Mouse (Mus musculus) CH12.LX (cell line): ENCODE measurements at regions not wholly inside any gene's neighbourhood (a gene's known extent, or its start where the extent isn't known, plus 50 kb on each side); places are given as distances from the start of the nearest gene placed in this dataset.

ENCODE experiments used
- DNase-seq: peaks from one replicate; pipeline ENCODE4 v3.0.0-alpha.2; 2013; ENCODE audit errors: extremely low read depth
- H3K27ac ChIP-seq: 2 replicates; pipeline ENCODE4 v1.5.1; 2012; ENCODE audit warnings: low read depth, mild to moderate bottlenecking, control low read depth, moderate library complexity; ENCODE audit not compliant: insufficient read depth
- H3K27me3 ChIP-seq: replicated peaks from 2 replicates; pipeline ENCODE3; 2012; ENCODE audit warnings: inconsistent platforms
- H3K36me3 ChIP-seq, 2 experiments: replicated peaks in 1 of 2; 2 replicates each; pipeline versions ENCODE3 to v1.6.1; 2012; ENCODE audit warnings: inconsistent platforms in 1 of 2, low read length in 1 of 2, mild to moderate bottlenecking in 1 of 2, mixed read lengths in 1 of 2, moderate library complexity in 1 of 2; ENCODE audit not compliant: control insufficient read depth in 1 of 2, insufficient read depth in 1 of 2
- H3K4me1 ChIP-seq, 2 experiments: 2 replicates each; pipeline ENCODE4 v1.6.1; 2012; ENCODE audit warnings: inconsistent platforms in 1 of 2, moderate library complexity in 1 of 2; ENCODE audit not compliant: insufficient read depth in 2 of 2, control insufficient read depth in 1 of 2
- H3K4me2 ChIP-seq: 2 replicates; pipeline ENCODE4 v1.6.1; 2012; ENCODE audit warnings: low read depth, mild to moderate bottlenecking, control low read depth; ENCODE audit not compliant: poor library complexity, insufficient read depth, severe bottlenecking
- H3K4me3 ChIP-seq, 3 experiments: fragments of 150-350 bp in 1 of 3; sonication (generic) in 1 of 3; replicated peaks in 1 of 3; 2 replicates each; pipeline versions ENCODE3 to v1.5.1; 2011 to 2012; ENCODE audit warnings: low read depth in 2 of 3, low read length in 2 of 3, mild to moderate bottlenecking in 2 of 3, moderate library complexity in 2 of 3, control low read depth in 1 of 3, improper control_type of control experiment in 1 of 3, inconsistent platforms in 1 of 3, mixed read lengths in 1 of 3; ENCODE audit not compliant: poor library complexity in 1 of 3
- H3K79me2 ChIP-seq: replicated peaks from 2 replicates; pipeline ENCODE4 v1.6.1; 2012; ENCODE audit warnings: mild to moderate bottlenecking, moderate library complexity; ENCODE audit not compliant: control insufficient read depth, poor library complexity, insufficient read depth, severe bottlenecking; ENCODE audit errors: extremely low read depth
- H3K9ac ChIP-seq: 2 replicates; pipeline ENCODE4 v1.6.1; 2012; ENCODE audit warnings: low read depth, mild to moderate bottlenecking, control low read depth, moderate library complexity; ENCODE audit not compliant: insufficient read depth
- H3K9me3 ChIP-seq: replicated peaks from 2 replicates; pipeline ENCODE3; 2012; ENCODE audit warnings: low read length, inconsistent platforms, mixed read lengths
- BHLHE40 ChIP-seq: IDR thresholded peaks from 2 replicates; pipeline ENCODE4 v1.6.1; 2011; ENCODE audit warnings: mild to moderate bottlenecking, low read depth, low read length, improper control_type of control experiment
- CHD1 ChIP-seq: IDR thresholded peaks from 2 replicates; pipeline ENCODE4 v1.6.1; 2012; ENCODE audit warnings: low read depth, low read length, improper control_type of control experiment, inconsistent platforms
- E2F4 ChIP-seq: IDR thresholded peaks from 2 replicates; pipeline ENCODE4 v1.6.1; 2011; ENCODE audit warnings: low read depth, low read length, improper control_type of control experiment; ENCODE audit not compliant: insufficient replicate concordance
- ELF1 ChIP-seq: IDR thresholded peaks from 2 replicates; pipeline ENCODE4 v1.6.1; 2014; ENCODE audit warnings: low read depth, mild to moderate bottlenecking, inconsistent platforms, low read length, improper control_type of control experiment
- ETS1 ChIP-seq: conservative IDR thresholded peaks from 2 replicates; pipeline ENCODE4 v1.6.1; 2012; ENCODE audit warnings: low read depth, mild to moderate bottlenecking, inconsistent platforms, low read length, improper control_type of control experiment, moderate library complexity
- GABPA ChIP-seq: IDR thresholded peaks from 2 replicates; pipeline ENCODE4 v1.6.1; 2012; ENCODE audit warnings: low read depth, low read length, improper control_type of control experiment, inconsistent platforms; ENCODE audit not compliant: insufficient replicate concordance
- HCFC1 ChIP-seq: IDR thresholded peaks from 2 replicates; pipeline ENCODE4 v1.6.1; 2012; ENCODE audit warnings: low read depth, mild to moderate bottlenecking, inconsistent platforms, low read length, improper control_type of control experiment
- JUN ChIP-seq: IDR thresholded peaks from 2 replicates; pipeline ENCODE4 v1.6.1; 2011; ENCODE audit warnings: low read depth, mild to moderate bottlenecking, low read length, improper control_type of control experiment, moderate library complexity; ENCODE audit not compliant: insufficient read depth
- JUND ChIP-seq: conservative IDR thresholded peaks from 2 replicates; pipeline ENCODE4 v1.6.1; 2011; ENCODE audit warnings: low read depth, low read length, improper control_type of control experiment
- MAFK ChIP-seq: IDR thresholded peaks from 2 replicates; pipeline ENCODE4 v1.6.1; 2011; ENCODE audit warnings: low read length, improper control_type of control experiment; ENCODE audit not compliant: insufficient replicate concordance
- MAZ ChIP-seq: IDR thresholded peaks from 2 replicates; pipeline ENCODE4 v1.6.1; 2012; ENCODE audit warnings: low read depth, mild to moderate bottlenecking, inconsistent platforms, low read length, improper control_type of control experiment, moderate library complexity
- MEF2A ChIP-seq: IDR thresholded peaks from 2 replicates; pipeline ENCODE4 v1.6.1; 2014; ENCODE audit warnings: low read depth, mild to moderate bottlenecking, inconsistent platforms, low read length, improper control_type of control experiment, borderline replicate concordance
- MYC ChIP-seq: IDR thresholded peaks from 2 replicates; pipeline ENCODE4 v1.6.1; 2011; ENCODE audit warnings: low read depth, mild to moderate bottlenecking, improper control_type of control experiment, low read length
- NELFE ChIP-seq: IDR thresholded peaks from 2 replicates; pipeline ENCODE4 v1.6.1; 2011; ENCODE audit warnings: low read depth, low read length, improper control_type of control experiment
- PAX5 ChIP-seq: IDR thresholded peaks from 2 replicates; pipeline ENCODE4 v1.6.1; 2012; ENCODE audit warnings: low read length, inconsistent platforms, mixed read lengths
- POLR2A ChIP-seq: IDR thresholded peaks from 2 replicates; pipeline ENCODE4 v1.6.1; 2011; ENCODE audit warnings: low read depth, mild to moderate bottlenecking, improper control_type of control experiment, low read length
- POLR2AphosphoS2 ChIP-seq: IDR thresholded peaks from 2 replicates; pipeline ENCODE4 v1.6.1; 2011; ENCODE audit warnings: low read depth, low read length, improper control_type of control experiment
- RCOR1 ChIP-seq: conservative IDR thresholded peaks from 2 replicates; pipeline ENCODE4 v1.6.1; 2012; ENCODE audit warnings: low read depth, mild to moderate bottlenecking, inconsistent platforms, low read length, improper control_type of control experiment
- SIN3A ChIP-seq: IDR thresholded peaks from 2 replicates; pipeline ENCODE4 v1.6.1; 2012; ENCODE audit warnings: low read length, improper control_type of control experiment, inconsistent platforms
- SMC3 ChIP-seq: IDR thresholded peaks from 2 replicates; pipeline ENCODE4 v1.6.1; 2011; ENCODE audit warnings: low read depth, low read length, improper control_type of control experiment
- TBP ChIP-seq: conservative IDR thresholded peaks from 2 replicates; pipeline ENCODE4 v1.6.1; 2011; ENCODE audit warnings: low read depth, low read length, improper control_type of control experiment
- USF1 ChIP-seq: IDR thresholded peaks from 2 replicates; pipeline ENCODE4 v1.6.1; 2014; ENCODE audit warnings: low read depth, mild to moderate bottlenecking, inconsistent platforms, low read length, improper control_type of control experiment
- USF2 ChIP-seq: conservative IDR thresholded peaks from 2 replicates; pipeline ENCODE4 v1.6.1; 2011; ENCODE audit warnings: low read depth, low read length, improper control_type of control experiment
- ZC3H11A ChIP-seq: IDR thresholded peaks from 2 replicates; pipeline ENCODE4 v1.6.1; 2012; ENCODE audit warnings: low read depth, mild to moderate bottlenecking, inconsistent platforms, low read length, improper control_type of control experiment
- ZKSCAN1 ChIP-seq: IDR thresholded peaks from 2 replicates; pipeline ENCODE4 v1.6.1; 2012; ENCODE audit warnings: low read depth, inconsistent platforms, low read length, improper control_type of control experiment, borderline replicate concordance
- ZMIZ1 ChIP-seq: IDR thresholded peaks from 2 replicates; pipeline ENCODE4 v1.6.1; 2012; ENCODE audit warnings: low read depth, mild to moderate bottlenecking, inconsistent platforms, low read length, improper control_type of control experiment
- dilution Hi-C: fragments of 300-500 bp; cut with MboI; formaldehyde crosslinking; loops from 2 replicates; pipeline ENCODE4 v1.14.3; 2020; ENCODE audit warnings: low sequenced_read_pairs; ENCODE audit not compliant: extremely low pct_unique_long_range_greater_than_20kb, extremely low pct_ligation_motif_present
- in situ Hi-C: fragments of 300-500 bp; cut with MboI; formaldehyde crosslinking; loops from 3 replicates; pipeline ENCODE4 v1.14.3; 2019; ENCODE audit warnings: low sequenced_read_pairs, low pct_ligation_motif_present, low pct_unique_long_range_greater_than_20kb, mixed read lengths

DNA sequence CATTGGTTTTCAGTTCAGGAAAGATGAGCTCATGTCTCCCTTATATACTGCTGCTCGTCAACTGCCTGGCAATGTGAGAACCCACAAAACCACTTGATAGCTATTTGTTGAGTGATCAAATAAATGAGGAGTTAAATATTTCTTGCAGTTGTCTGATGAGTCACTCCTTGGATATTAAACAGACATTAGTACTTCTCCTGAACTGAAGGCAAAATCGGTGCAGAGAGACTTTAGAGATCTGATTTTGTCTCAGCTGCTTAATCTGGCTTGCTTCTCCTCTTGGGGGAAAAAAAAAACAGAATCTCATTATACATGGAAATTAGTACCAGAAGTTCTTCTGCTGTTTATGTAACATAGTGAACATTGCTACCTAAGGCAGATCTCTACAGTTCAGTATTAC is 775.7 kb downstream of the Galc start:
- DNase-seq: no peak
- no peak overlapping the region for H3K4me3 ChIP-seq
- H3K27ac ChIP-seq: no peak overlapping the region
- no peaks in the 10 kb centered on the region for H3K79me2 ChIP-seq
- H3K9ac ChIP-seq: no peak overlapping the region
- H3K36me3 ChIP-seq: no peaks in the 10 kb centered on the region
- no peaks in the 10 kb centered on the region for H3K4me1 ChIP-seq
- in situ Hi-C loops (no loop called here), dilution Hi-C loops (no loop called here)
- H3K27me3 ChIP-seq: no peaks in the 10 kb centered on the region
- TF ChIP-seq JUND: no peak
- TF ChIP-seq MAFK: no peak
- TF ChIP-seq TBP: no peak
- no peak for TF ChIP-seq RCOR1
- TF ChIP-seq ZMIZ1: no peak
- TF ChIP-seq SIN3A: no peak
- no peak for TF ChIP-seq MEF2A
- TF ChIP-seq JUN: no peak
- TF ChIP-seq MAZ: no peak
- no peak for TF ChIP-seq POLR2AphosphoS2
- TF ChIP-seq E2F4: no peak
- no peak for TF ChIP-seq GABPA
- TF ChIP-seq USF2: no peak
- TF ChIP-seq PAX5: no peak
- no peak for TF ChIP-seq ETS1
- TF ChIP-seq ZKSCAN1: no peak
- TF ChIP-seq CHD1: no peak
- H3K9me3 ChIP-seq: peaks cover 2% of the 10 kb centered on the region
- H3K4me2 ChIP-seq: no peak overlapping the region

DNA sequence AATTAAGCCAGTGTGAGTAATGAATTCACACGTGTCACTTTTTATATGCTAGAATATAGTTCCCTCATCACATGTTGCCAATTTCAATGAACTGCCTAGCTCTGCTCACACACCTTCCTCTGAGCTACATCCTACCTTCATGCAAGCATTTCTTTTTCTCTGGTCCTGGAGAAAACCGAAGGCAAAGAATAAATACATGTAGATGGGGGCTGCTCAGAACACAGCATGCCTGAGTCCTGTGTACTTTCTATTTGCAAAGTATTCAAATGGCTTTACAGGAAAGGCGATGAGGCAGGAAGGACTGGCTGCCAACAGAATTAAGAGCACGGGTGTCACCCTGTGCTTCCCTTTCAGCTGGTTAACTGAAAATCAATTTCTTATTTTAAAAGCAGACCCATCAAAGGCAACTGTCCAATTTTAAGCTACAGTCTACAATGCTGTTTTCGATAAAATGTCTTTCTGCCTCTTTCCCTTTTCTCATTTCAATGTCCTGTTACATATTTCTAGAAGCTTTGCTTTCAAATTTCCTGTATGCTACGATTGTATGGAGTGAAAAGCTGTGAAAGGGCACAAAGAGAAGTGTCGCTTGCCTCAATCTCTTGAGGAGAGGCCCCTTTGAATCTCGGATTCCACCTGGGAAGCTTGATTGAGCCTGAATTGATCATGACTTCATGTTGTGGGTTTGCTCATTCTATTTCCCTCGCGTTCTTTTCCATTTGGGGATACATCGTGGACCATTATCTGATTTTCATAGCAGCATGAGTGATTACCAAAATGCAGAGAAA is 782.6 kb downstream of the Galc start:
- Histone ChIP-seq H3K9me3 (peaks cover 3% of the 10 kb centered on the region), H3K27ac (no peak overlapping the region), H3K4me1 (no peaks in the 10 kb centered on the region), H3K4me3 (no peak overlapping the region), H3K9ac (no peak overlapping the region), H3K36me3 (no peaks in the 10 kb centered on the region), H3K79me2 (no peaks in the 10 kb centered on the region), H3K27me3 (no peaks in the 10 kb centered on the region), H3K4me2 (no peak overlapping the region)
- in situ Hi-C loops: no loop called here
- TF ChIP-seq NELFE: no peak
- no peak for TF ChIP-seq USF1
- TF ChIP-seq ETS1: no peak
- no peak for TF ChIP-seq ELF1
- TF ChIP-seq MAZ: no peak
- no peak for TF ChIP-seq MYC
- no peak for TF ChIP-seq CHD1
- TF ChIP-seq BHLHE40: no peak
- no peak for TF ChIP-seq POLR2AphosphoS2
- no peak for TF ChIP-seq POLR2A
- no peak for TF ChIP-seq MAFK
- TF ChIP-seq RCOR1: no peak
- no peak for TF ChIP-seq MEF2A
- TF ChIP-seq ZMIZ1: no peak
- no peak for TF ChIP-seq SMC3
- TF ChIP-seq HCFC1: no peak
- TF ChIP-seq ZC3H11A: no peak
- TF ChIP-seq TBP: no peak
- no peak for DNase-seq
- dilution Hi-C loops: no loop called here
